In genomic region chr6:57534611-57535286, GRCm38 (mm10) we compare ENCODE assay signal across 8 mouse cellular contexts. TPM values are rescaled to one million over a fixed set of nuclear protein-coding genes. Genes with fewer than 3 reads are reported as not detected.
DNase-seq lines count a peak whose midpoint lies in the region; ATAC-seq and TF ChIP-seq lines count a peak whose summit lies in the region.

No protein-coding gene starts in this region.

- H3K4me2 ChIP-seq in embryonic facial prominence, embryonic 14.5 days (ENCODE audit: low read depth, low read length) = peak overlapping the region; percentile 77
- H3K4me2 ChIP-seq in heart, embryonic 16.5 days (ENCODE audit: low read depth, low read length) = peak overlapping the region; percentile 73
- peak overlapping the region; percentile 63 for H3K4me2 ChIP-seq in lung, embryonic 15.5 days

- peak overlapping the region; percentile 64 for H3K4me3 ChIP-seq in ES-Bruce4 (ENCODE audit: low read depth, low read length)
- H3K4me3 ChIP-seq in embryonic facial prominence, embryonic 14.5 days (ENCODE audit: low read depth, low read length) = peak overlapping the region; percentile 72
- H3K4me3 ChIP-seq in heart, embryonic 16.5 days (ENCODE audit: low read length) = peak overlapping the region; percentile 58
- H3K4me3 ChIP-seq in lung, embryonic 15.5 days = peak overlapping the region; percentile 53

- under 1% methylated on average over 31 of the region's 31 CpGs for WGBS in embryonic facial prominence, embryonic 14.5 days
- WGBS in heart, embryonic 16.5 days = under 1% methylated on average over 31 of the region's 31 CpGs
- WGBS in lung, embryonic 15.5 days = under 1% methylated on average over 31 of the region's 31 CpGs

- H3K9ac ChIP-seq in ES-Bruce4 (ENCODE audit: low read depth, poor library complexity, severe bottlenecking) = peak overlapping the region; percentile 68
- H3K9ac ChIP-seq in embryonic facial prominence, embryonic 14.5 days (ENCODE audit: low read depth, low read length) = peak overlapping the region; percentile 79
- peak overlapping the region; percentile 70 for H3K9ac ChIP-seq in heart, embryonic 16.5 days (ENCODE audit: low read length)
- H3K9ac ChIP-seq in lung, embryonic 15.5 days = peak overlapping the region; percentile 48

- no peak for TF ChIP-seq CTCF in ES-Bruce4 (IDR thresholded peaks at IDR 0.05; ENCODE audit: low read depth, low read length)

- peak; percentile 24 for ATAC-seq in embryonic facial prominence, embryonic 14.5 days (ENCODE audit: low read depth)
- peak; percentile 18 for ATAC-seq in heart, embryonic 16.5 days (replicated peaks; ENCODE audit: extremely low read depth, insufficient read depth, low FRiP score)
- peak; percentile 9; the same call in 1 of the 2 replicates for ATAC-seq in lung, embryonic 15.5 days (ENCODE audit: borderline replicate concordance, extremely low read depth, low FRiP score, low TSS enrichment)

- TF ChIP-seq EP300 in ES-Bruce4 (IDR thresholded peaks at IDR 0.05; ENCODE audit: insufficient read depth, low read depth, low read length) = no peak

- peak; percentile 15 to 21 for DNase-seq in adrenal gland, postnatal 4 days (ENCODE audit: low spot score in 2 of 2)
- peak; percentile 40 for DNase-seq in embryonic facial prominence, embryonic 14.5 days (ENCODE audit: low spot score)
- DNase-seq in kidney, postnatal 36 days = peak; percentile 15 to 55
- peak; percentile 20 for DNase-seq in ovary, postnatal 10 days (ENCODE audit: low spot score)
- DNase-seq in thymus, postnatal 10 days (ENCODE audit: low spot score in 2 of 2) = peak; percentile 30 to 46

- peak overlapping the region; percentile 43; the same call in 1 of the 2 replicates for H3K27ac ChIP-seq in ES-Bruce4 (ENCODE audit: insufficient read depth, low read length)
- peak overlapping the region; percentile 87 for H3K27ac ChIP-seq in embryonic facial prominence, embryonic 14.5 days (replicated peaks; ENCODE audit: low read depth, low read length)
- H3K27ac ChIP-seq in heart, embryonic 16.5 days (ENCODE audit: low read length) = peak overlapping the region; percentile 90
- peak overlapping the region; percentile 86 for H3K27ac ChIP-seq in lung, embryonic 15.5 days

- no peaks in the 10 kb centered on the region for H3K27me3 ChIP-seq in ES-Bruce4 (ENCODE audit: control insufficient read depth, insufficient read depth, low read length, poor library complexity, severe bottlenecking)
- H3K27me3 ChIP-seq in embryonic facial prominence, embryonic 14.5 days (replicated peaks; ENCODE audit: control insufficient read depth, insufficient read depth, low read length) = no peaks in the 10 kb centered on the region
- no peaks in the 10 kb centered on the region for H3K27me3 ChIP-seq in heart, embryonic 16.5 days (ENCODE audit: control insufficient read depth, insufficient read depth, low read length)
- H3K27me3 ChIP-seq in lung, embryonic 15.5 days = no peaks in the 10 kb centered on the region

- H3K4me1 ChIP-seq in ES-Bruce4 (ENCODE audit: control insufficient read depth, insufficient read depth, low read length) = no peaks in the 10 kb centered on the region
- H3K4me1 ChIP-seq in embryonic facial prominence, embryonic 14.5 days (ENCODE audit: control insufficient read depth, insufficient read depth, low read length) = peaks cover 8% of the 10 kb centered on the region; the same call in 1 of the 2 replicates
- peaks cover 25% of the 10 kb centered on the region for H3K4me1 ChIP-seq in heart, embryonic 16.5 days (ENCODE audit: control insufficient read depth, insufficient read depth, low read length)
- H3K4me1 ChIP-seq in lung, embryonic 15.5 days = peaks cover 9% of the 10 kb centered on the region; the same call in 1 of the 2 replicates

- no peak for TF ChIP-seq POLR2A in ES-Bruce4 (IDR thresholded peaks at IDR 0.05; ENCODE audit: insufficient read depth, low read length)

- H3K36me3 ChIP-seq in ES-Bruce4 (ENCODE audit: control insufficient read depth, insufficient read depth, low read length, poor library complexity, severe bottlenecking) = no peaks in the 10 kb centered on the region
- no peaks in the 10 kb centered on the region for H3K36me3 ChIP-seq in embryonic facial prominence, embryonic 14.5 days (ENCODE audit: control insufficient read depth, insufficient read depth, low read length)
- H3K36me3 ChIP-seq in heart, embryonic 16.5 days (ENCODE audit: control insufficient read depth, insufficient read depth) = no peaks in the 10 kb centered on the region
- no peaks in the 10 kb centered on the region for H3K36me3 ChIP-seq in lung, embryonic 15.5 days

- H3K9me3 ChIP-seq in ES-Bruce4 (replicated peaks; ENCODE audit: control insufficient read depth, insufficient read depth, low read length, poor library complexity, severe bottlenecking) = no peaks in the 10 kb centered on the region
- H3K9me3 ChIP-seq in embryonic facial prominence, embryonic 14.5 days (ENCODE audit: control insufficient read depth, low read length) = no peaks in the 10 kb centered on the region
- no peaks in the 10 kb centered on the region for H3K9me3 ChIP-seq in heart, embryonic 16.5 days (replicated peaks; ENCODE audit: control insufficient read depth, low read length)
- no peaks in the 10 kb centered on the region for H3K9me3 ChIP-seq in lung, embryonic 15.5 days

RNA-seq across cellular contexts. Expression of gene Ppm1k, which starts 0.5 kb away (rescaled TPM):
- 15.9 and 19.7 TPM in 2 replicates for polyA plus RNA-seq in ES-Bruce4 (2011; ENCODE audit: insufficient read depth, insufficient read length, low read depth, missing spikeins)
- 10 to 100 TPM; 31.1 to 42.3 TPM for total RNA-seq in adrenal gland, postnatal 4 days (2021)
- 3.0 and 3.5 TPM in 2 replicates for polyA plus RNA-seq in embryonic facial prominence, embryonic 14.5 days (2014; fragmentation: Nextera tagmentation; extraction: Ambion mirVana)
- polyA plus RNA-seq in heart, embryonic 16.5 days (2015; fragmentation: Nextera tagmentation; extraction: Ambion mirVana) = 12.2 and 15.7 TPM in 2 replicates
- 5.9 and 6.4 TPM in 2 replicates for polyA plus RNA-seq in lung, embryonic 15.5 days (2015; fragmentation: Nextera tagmentation; extraction: Ambion mirVana)

RNA-seq across cellular contexts. Expression of gene Herc6, which starts 46.1 kb away (rescaled TPM):
- 4.8 and 6.2 TPM in 2 replicates for polyA plus RNA-seq in ES-Bruce4 (2011; ENCODE audit: insufficient read depth, insufficient read length, low read depth, missing spikeins)
- total RNA-seq in adrenal gland, postnatal 4 days (2021) = 10 to 100 TPM; 11.6 to 16.5 TPM
- polyA plus RNA-seq in embryonic facial prominence, embryonic 14.5 days (2014; fragmentation: Nextera tagmentation; extraction: Ambion mirVana) = 2.4 TPM in 2 replicates
- 4.2 and 6.6 TPM in 2 replicates for polyA plus RNA-seq in heart, embryonic 16.5 days (2015; fragmentation: Nextera tagmentation; extraction: Ambion mirVana)
- polyA plus RNA-seq in lung, embryonic 15.5 days (2015; fragmentation: Nextera tagmentation; extraction: Ambion mirVana) = 2.9 and 3.7 TPM in 2 replicates

Comparison
In these comparisons a context has a peak if more than half of its experiments do, and no peak if none do; other contexts are left out.
1. Peak in every context shown above with its lines: DNase-seq, ATAC-seq, H3K4me3 ChIP-seq and H3K27ac ChIP-seq.